Mouse (Mus musculus) cerebellum, adult 11-12 months (tissue): ENCODE data around the gene Sec31a.

Experiments
- DNase-seq: peaks from one replicate; pipeline ENCODE4 v3.0.0; 2022

Gene Sec31a

DNA sequence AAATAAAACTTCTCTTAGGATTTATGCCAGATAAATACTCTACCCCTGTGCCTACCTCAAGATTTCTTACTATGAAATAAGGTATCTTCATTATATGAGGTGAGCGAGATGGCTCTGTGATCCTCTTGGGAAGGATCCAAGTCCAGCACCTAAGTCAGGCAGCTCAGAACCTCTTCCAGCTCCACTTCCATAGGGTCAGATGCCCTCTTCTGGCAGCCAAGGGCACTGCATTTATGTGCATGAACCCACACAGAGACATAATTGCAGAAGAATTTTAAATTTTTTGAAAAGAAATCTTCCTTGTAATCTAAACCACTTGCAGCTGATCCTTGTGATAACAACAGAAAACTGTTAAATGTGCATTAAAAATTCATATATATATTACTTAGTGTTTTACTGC lies 70.9 kb downstream of the Sec31a start:
- no peak for DNase-seq

DNA sequence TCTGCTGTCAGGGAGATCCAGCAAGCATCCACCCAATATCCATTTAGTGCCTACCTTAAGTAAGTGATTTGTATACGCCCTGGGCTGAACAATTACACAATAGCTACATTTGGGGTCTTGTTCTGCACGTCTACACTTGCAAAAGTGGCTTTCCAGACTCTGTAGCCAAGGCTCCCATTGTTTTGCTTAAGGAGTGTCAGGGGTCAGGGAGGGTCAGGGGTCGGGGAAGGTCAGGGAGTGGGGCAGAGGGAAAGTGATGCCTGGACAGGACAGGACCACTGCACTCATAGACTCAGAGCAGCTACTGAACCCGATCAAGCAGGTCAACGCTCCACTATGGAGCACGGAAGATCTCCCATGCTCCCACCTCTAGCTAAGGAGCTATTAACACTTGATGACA lies 72.9 kb downstream of the Sec31a start:
- no peak for DNase-seq

DNA sequence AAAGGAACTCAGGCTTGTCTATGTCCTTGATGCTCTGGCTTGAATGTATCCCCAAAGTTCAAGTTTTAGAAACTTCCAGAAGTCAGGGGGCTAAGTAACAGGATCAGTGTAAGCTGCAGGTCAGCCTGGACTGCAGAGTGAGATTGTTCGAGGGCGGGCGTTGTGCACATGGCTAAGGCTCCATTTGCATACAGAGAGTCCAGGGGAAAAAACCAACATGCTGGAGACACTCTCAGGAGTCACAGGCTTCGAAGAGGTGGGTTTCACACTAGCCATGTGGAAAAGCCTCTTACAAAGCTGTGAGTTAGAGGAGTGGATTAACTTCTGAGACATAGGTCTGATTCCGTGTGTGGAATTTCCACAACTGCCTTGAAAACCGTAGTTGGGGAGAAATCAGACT lies 73.6 kb downstream of the Sec31a start:
- no peak for DNase-seq

DNA sequence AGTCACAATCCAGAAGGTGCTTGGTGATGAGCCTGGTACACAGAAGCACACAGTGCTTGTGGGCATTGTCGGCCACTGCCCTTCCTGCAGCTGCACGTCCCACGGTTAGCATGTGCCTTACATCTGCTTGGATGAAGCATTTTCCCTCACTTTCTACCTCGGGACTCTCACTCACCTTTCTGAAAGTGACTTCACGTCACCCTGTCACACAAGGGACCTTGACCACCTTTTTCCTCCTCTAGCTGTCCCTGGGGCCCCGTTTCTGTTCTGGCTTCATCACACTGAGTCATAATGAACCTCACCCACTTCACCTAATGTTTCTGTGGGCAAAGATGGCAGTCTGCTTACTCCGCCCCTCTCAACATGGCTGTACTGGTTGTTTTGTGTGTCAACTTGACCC lies 75.0 kb downstream of the Sec31a start:
- DNase-seq = no peak

DNA sequence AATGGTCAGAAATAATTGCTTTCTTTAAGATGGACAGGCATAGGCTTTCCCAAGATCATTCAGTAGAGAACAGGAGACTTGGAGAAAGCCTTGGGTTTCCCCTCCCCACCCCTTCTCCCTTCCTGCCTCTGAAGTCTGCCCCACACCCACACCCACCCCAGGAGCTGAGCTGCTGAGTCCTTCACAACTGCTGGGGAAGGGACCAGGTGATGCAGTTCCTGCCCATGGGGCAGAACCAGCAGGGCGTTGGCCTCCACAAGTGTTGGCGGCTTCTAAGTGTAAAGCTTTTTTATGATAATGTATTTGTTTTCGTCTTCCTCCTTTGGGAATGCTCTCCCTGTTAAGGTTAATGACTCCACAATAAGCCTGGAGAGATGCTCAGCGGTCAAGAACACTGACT lies 78.2 kb downstream of the Sec31a start:
- DNase-seq = no peak

DNA sequence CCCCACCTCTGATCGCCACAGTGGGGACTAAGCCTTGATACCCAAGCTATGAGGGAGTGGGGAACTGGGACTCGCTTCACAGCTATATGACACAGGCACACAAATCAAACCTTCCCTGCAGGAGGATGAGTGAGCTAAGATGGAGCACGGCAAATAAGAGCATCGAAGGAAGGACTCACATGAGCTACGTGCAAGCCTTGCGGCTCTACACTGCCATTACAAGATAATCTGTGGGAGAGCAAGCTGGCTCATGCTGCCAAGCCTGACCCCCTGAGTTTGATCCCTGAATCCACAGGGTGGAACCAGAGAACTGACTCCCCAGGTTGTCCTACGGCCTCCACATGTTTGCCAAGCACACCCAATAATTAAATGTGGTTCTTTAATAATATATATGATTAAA lies 79.2 kb downstream of the Sec31a start:
- no peak for DNase-seq

DNA sequence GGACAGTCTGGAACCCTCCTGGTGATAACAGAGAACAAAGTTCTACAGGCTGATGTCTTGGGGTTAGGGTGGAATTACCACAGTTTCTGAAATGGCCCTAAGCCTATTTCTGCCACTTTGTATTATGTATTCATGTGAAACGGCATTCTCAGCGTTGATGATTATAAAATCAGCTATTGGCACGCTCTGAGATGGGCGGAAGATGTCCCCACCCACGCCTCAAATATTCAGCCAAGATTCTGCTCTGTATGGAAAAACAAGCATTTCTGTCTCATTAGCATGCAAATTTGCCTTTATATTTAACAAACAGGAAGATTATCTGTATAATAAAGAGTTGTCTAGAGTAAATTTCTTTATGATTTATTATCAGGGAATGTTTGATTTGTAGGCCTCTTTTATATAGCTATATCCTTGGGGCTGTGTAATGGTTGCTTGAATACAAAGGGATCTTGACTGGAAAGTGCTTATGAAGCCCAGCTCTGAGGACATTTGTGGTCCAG lies 80.4 kb downstream of the Sec31a start:
- no peak for DNase-seq

DNA sequence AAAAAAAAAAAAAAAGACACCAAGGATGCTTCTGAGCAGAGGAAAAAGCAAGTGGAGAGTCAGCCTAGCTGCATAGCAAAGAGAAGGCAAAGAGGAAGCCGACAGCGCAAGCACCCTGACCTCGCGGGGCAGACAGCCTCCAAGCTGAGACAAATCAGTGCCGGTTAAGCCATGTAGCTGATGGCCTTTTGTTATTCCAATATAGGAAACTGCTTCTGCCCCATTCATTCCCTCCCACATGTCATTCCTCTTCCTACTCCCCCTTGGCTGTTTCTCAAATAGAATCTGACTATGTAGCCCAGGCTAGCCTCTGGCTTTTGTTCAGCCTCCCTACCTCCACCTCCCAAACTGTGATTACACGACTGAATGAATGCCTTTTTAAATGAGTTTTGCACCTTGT lies 81.3 kb downstream of the Sec31a start:
- no peak for DNase-seq

DNA sequence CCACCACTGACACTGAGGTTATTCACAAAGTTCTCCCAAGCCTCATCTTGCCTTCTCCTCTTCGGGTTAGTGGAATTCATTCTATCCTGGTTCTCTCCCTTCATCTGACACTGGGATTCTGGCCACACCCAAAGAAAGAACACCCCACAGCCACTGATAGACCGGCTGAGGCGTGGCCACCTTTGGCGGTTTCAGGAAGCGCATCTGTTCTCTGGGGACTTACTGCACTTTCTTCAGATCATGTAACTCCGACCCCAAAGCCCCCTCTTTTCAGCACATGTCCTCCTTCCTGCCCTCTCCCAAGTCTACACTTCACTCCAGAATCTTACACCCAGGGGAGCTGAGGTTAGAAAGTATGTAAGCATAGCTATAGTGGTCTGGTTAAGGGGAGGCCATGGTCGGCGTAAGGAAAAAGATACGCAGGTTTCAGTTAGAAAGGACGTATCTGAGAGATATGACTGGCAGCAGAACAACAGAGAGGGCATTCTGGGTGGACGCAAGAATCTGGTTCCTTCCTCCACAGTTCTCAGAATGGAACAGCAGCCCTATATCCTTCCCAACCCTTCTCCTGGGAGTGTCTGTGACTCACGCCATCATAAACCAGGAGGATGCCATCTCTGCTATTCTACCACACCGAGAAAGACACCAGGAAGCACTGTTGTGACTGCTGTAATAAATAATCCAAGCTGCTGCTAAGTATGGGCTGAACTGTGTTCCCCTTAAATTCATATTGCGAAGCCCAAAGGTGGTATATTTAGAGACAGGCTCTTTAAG lies 82.2 kb downstream of the Sec31a start:
- no peak for DNase-seq

DNA sequence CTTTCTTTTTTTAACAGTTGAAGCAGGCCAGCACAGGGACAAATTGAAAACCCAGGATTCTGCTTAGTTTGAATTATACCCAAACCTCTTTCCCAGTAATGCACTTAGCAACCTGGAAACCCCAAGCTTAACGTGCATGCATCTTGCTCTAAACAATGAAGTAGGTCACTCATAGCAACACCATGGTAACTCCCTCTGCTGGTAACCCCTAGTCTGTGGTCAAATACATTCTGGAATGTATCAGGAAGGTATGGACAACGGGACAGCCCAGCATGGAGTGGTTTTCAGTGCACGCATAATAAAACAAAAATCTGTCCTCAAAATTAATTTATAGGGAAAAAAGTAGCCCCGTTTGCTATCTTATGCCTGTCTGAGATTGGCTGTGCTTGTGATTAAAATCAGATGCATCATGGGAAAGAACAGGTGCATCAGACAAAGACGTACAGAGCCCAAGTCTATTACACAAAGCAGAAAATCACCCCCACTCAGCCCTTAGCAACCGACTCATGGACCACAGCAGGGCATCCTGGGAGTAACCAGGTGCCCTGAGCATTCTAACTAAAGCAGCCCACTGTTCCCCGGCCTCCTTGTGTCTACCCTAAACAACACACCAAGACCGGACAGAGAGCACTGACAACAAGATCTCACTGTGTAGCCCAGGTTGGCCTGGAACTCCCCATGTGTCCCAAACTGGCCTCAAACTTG lies 83.6 kb downstream of the Sec31a start:
- DNase-seq = no peak

DNA sequence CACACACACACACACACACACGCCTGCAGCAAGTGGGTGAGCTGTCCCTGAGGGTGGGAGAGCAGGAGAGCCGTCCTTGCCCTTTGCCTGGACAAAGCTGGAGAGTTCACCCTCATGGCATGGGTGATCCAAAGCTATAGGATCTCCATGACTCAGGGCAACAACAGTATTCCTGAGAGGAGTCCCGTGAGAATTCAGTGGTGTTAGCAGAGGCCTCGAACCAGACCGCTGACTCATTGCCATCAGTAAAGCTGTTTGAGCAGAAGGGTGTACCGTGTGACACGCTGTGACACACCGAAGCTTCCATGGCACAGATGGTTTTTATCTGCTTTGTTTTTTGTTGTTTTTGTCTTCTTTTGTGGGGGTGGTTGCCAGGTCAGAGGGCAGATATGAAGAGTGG lies 84.4 kb downstream of the Sec31a start:
- DNase-seq = no peak

DNA sequence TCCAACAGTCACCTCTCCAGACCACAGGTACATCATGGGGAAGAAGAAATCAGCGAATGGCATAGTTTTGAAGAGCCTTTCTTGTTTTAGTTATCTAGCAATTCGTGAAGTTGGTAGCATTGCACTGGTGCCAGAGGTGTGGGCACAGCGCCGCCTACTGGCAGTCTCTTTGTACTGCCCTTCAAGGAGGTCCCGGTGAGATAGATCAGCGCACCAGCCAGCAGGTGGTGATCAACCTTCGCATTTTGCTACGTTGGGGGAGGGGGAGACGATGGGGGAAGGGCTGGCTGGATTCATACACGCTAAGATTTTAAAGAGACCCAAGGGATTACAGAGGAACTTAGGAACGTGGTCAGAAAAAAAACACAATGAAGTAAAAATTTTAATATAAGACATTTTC lies 94.0 kb downstream of the Sec31a start:
- peak; percentile 62 for DNase-seq

DNA sequence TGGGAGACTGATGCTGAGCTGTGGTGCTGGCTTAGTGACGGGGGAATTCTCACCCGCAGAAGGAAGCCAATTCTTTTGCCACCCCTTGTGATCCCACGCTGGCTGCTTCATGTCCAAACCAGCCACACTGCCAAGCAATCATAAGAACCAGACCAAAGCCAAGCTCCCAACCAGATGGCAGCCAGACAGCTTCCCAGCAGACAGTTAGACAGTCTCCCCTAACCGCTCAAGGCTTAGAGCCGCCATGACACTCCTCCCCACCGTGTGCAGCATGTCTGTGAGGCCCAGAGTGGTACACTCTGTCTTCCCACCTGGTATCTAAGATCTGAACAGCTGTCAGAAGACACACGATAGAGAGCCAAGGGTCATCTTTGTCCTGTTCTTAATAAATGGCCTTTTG lies 98.2 kb downstream of the Sec31a start:
- no peak for DNase-seq

DNA sequence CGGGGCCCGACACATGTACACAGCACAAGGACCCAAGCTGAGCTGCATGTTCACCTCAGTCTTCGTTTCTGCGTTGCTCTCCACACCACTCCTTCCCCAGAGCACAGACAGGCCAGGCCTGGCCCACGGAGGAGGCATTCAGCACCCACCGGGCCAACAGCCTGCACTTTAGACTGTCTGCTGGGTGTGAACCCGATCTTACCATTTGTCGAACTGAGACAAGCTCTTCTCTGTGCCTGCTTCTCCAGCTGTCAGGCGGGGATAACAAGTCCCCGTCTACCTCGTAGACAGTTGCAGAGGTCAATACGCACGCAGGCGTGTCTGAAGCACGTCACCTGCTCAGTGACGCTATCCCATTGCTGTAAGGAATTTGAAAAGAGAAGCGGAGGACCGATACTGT lies 99.0 kb downstream of the Sec31a start:
- DNase-seq = no peak

DNA sequence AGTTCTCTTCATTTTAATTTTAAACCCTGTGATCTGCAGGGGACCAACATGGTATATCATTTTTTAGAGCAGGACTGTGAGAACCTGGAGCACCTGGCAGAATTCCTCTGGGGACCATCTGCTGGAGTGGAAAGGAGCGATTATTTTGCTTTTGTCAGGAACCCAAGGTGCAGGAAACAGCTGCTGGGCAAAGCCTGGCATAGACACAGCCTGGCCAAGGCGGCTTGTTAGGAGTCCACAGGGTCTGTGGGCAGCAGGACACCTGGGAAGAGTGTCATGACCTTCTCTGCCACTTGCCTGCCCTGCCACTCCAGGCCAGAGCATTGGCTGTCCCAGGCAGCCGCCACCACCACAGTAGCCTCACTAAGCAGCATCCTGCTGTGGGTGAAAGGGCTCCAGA lies 100.4 kb downstream of the Sec31a start:
- DNase-seq = peak; percentile 66

DNA sequence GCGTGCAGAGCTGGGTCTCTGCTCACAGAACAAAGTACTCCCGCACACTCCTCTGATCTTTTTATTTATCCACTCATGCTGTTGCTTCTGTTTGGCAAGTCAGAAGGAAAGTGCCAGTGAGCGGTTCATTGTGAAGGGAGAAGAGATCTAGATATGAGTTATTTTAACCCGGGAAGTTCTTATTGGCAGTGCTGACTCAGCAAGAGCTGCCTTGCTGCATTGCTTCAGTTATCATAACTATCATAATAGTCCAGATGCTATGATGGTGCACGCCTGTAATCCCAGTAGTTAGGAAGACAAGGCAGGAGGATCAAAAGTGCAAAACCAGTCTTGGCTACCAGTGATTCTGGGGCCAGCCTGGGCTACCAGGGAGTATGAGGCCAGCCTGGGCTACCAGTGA lies 103.6 kb downstream of the Sec31a start:
- DNase-seq = no peak
